Comparison of ENCODE assay signal across 12 mouse cellular contexts in genomic region chr14:46379285-46379684, GRCm38 (mm10). TPM values are rescaled to one million over a fixed set of nuclear protein-coding genes. Genes with fewer than 3 reads are reported as not detected.
DNase-seq lines count a peak whose midpoint lies in the region; ATAC-seq and TF ChIP-seq lines count a peak whose summit lies in the region.
"Had no signal": no experiment of that assay in that cellular context is flagged by ENCODE, and none has a peak within 500 bp of the region (broad histone marks: within the 10 kb centered on the region; RNA-seq: fewer than 3 reads in every experiment).

TSS of gene Gm15217 (plus strand) at chr14:46379414.

- peaks cover 3% of the 10 kb centered on the region; the same call in 1 of the 2 replicates for H3K36me3 ChIP-seq in kidney, adult 2 months (ENCODE audit: control insufficient read depth, insufficient read depth, low read length)
- no peaks in the 10 kb centered on the region for H3K36me3 ChIP-seq in forebrain, embryonic 11.5 days (ENCODE audit: control insufficient read depth, insufficient read depth, low read length)
- peaks cover 7% of the 10 kb centered on the region; the same call in 1 of the 2 replicates for H3K36me3 ChIP-seq in kidney, postnatal 0 days (ENCODE audit: insufficient read depth, low read length)
- no peaks in the 10 kb centered on the region for H3K36me3 ChIP-seq in midbrain, postnatal 0 days (ENCODE audit: insufficient read depth, low read length)
- H3K36me3 ChIP-seq: G1E had no signal

- peaks cover 14% of the 10 kb centered on the region for H3K4me1 ChIP-seq in kidney, adult 2 months (ENCODE audit: control insufficient read depth, insufficient read depth, low read length)
- peaks cover 5% of the 10 kb centered on the region for H3K4me1 ChIP-seq in forebrain, embryonic 11.5 days (replicated peaks; ENCODE audit: control insufficient read depth, insufficient read depth, low read length)
- no peaks in the 10 kb centered on the region for H3K4me1 ChIP-seq in kidney, postnatal 0 days (replicated peaks; ENCODE audit: insufficient read depth, low read length)
- H3K4me1 ChIP-seq in midbrain, postnatal 0 days (ENCODE audit: insufficient read depth, low read length), result no peaks in the 10 kb centered on the region

- WGBS in kidney, adult 2 months, result 58% methylated on average over 12 of the region's 12 CpGs
- 84% methylated on average over 12 of the region's 12 CpGs for WGBS in forebrain, embryonic 11.5 days
- WGBS in kidney, postnatal 0 days, result 64% methylated on average over 12 of the region's 12 CpGs
- WGBS in midbrain, postnatal 0 days, result 88% methylated on average over 12 of the region's 12 CpGs

- H3K4me3 ChIP-seq in kidney, adult 2 months (ENCODE audit: insufficient read depth, low read depth, low read length), result peak within 1 kb of the TSS; percentile 48
- H3K4me3 ChIP-seq in forebrain, embryonic 11.5 days (ENCODE audit: low read depth, low read length), result peak within 1 kb of the TSS; percentile 26
- H3K4me3 ChIP-seq in kidney, postnatal 0 days (replicated peaks; ENCODE audit: low read depth, low read length), result peak within 1 kb of the TSS; percentile 19
- peak within 1 kb of the TSS; percentile 29 for H3K4me3 ChIP-seq in midbrain, postnatal 0 days (ENCODE audit: low read depth, low read length)
- H3K4me3 ChIP-seq: erythroblast, embryonic 14.5 days; left cerebral cortex, adult 2 months had no signal

- no peaks in the 10 kb centered on the region for H3K27me3 ChIP-seq in kidney, adult 2 months (replicated peaks; ENCODE audit: control insufficient read depth, insufficient read depth, low read length)
- peaks cover 33% of the 10 kb centered on the region for H3K27me3 ChIP-seq in forebrain, embryonic 11.5 days (ENCODE audit: control insufficient read depth, insufficient read depth, low read length)
- H3K27me3 ChIP-seq in kidney, postnatal 0 days (ENCODE audit: insufficient read depth, low read length), result no peaks in the 10 kb centered on the region
- H3K27me3 ChIP-seq in midbrain, postnatal 0 days (ENCODE audit: insufficient read depth, low read length), result peaks cover 32% of the 10 kb centered on the region

- no peak for TF ChIP-seq CTCF in kidney, adult 2 months (conservative IDR thresholded peaks at IDR 0.05; ENCODE audit: insufficient read depth, insufficient read length, low read depth, low read length)
- no peak for TF ChIP-seq CTCF in kidney, postnatal 0 days (IDR thresholded peaks at IDR 0.05; ENCODE audit: low read depth)
- no peak for TF ChIP-seq CTCF in midbrain, postnatal 0 days (IDR thresholded peaks at IDR 0.05)

- TF ChIP-seq POLR2A in kidney, adult 2 months (IDR thresholded peaks at IDR 0.05; ENCODE audit: low read depth, low read length), result no peak

- ATAC-seq in forebrain, embryonic 11.5 days (replicated peaks; ENCODE audit: low FRiP score), result no peak
- no peak for ATAC-seq in kidney, postnatal 0 days (replicated peaks; ENCODE audit: low FRiP score, low read depth)
- ATAC-seq in midbrain, postnatal 0 days (ENCODE audit: low FRiP score), result no peak

- H3K9ac ChIP-seq in forebrain, embryonic 11.5 days (ENCODE audit: low read length), result peak within 1 kb of the TSS; percentile 27; the same call in 1 of the 2 replicates
- H3K9ac ChIP-seq in kidney, postnatal 0 days (ENCODE audit: low read depth, low read length), result peak within 1 kb of the TSS; percentile 43; the same call in 1 of the 2 replicates
- H3K9ac ChIP-seq in midbrain, postnatal 0 days (replicated peaks; ENCODE audit: low read length, poor library complexity, severe bottlenecking), result no peak within 1 kb of the TSS

- peak within 1 kb of the TSS; percentile 76 for H3K27ac ChIP-seq in kidney, adult 2 months (ENCODE audit: insufficient read depth, low read depth, low read length)
- H3K27ac ChIP-seq in forebrain, embryonic 11.5 days (ENCODE audit: low read depth, low read length), result no peak within 1 kb of the TSS
- H3K27ac ChIP-seq in kidney, postnatal 0 days, result no peak within 1 kb of the TSS
- no peak within 1 kb of the TSS for H3K27ac ChIP-seq in midbrain, postnatal 0 days (ENCODE audit: low read depth, low read length)
- H3K27ac ChIP-seq: left cerebral cortex, adult 2 months had no signal

- no peaks in the 10 kb centered on the region for H3K9me3 ChIP-seq in forebrain, embryonic 11.5 days (ENCODE audit: control insufficient read depth, low read length)
- H3K9me3 ChIP-seq in kidney, postnatal 0 days (replicated peaks; ENCODE audit: low read length), result no peaks in the 10 kb centered on the region
- H3K9me3 ChIP-seq in midbrain, postnatal 0 days (ENCODE audit: low read length), result no peaks in the 10 kb centered on the region
- H3K9me3 ChIP-seq: G1E had no signal

- peak; percentile 59 for DNase-seq in kidney, adult 2 months
- DNase-seq in kidney, adult 8-10 months, result no peak
- DNase-seq in forebrain, embryonic 11.5 days (ENCODE audit: low spot score), result no peak
- no peak for DNase-seq in kidney, postnatal 0 days (ENCODE audit: low spot score)
- DNase-seq in midbrain, postnatal 0 days (ENCODE audit: low spot score), result no peak
- no peak for DNase-seq in thymus, postnatal 4 days
- no peak for DNase-seq in gastrocnemius, postnatal 4 days (ENCODE audit: low spot score in 2 of 2)
- DNase-seq in spleen, postnatal 14 days (ENCODE audit: low spot score in 2 of 2), result no peak
- DNase-seq: thymus, postnatal 25 days had no signal

- H3K4me2 ChIP-seq in forebrain, embryonic 11.5 days (ENCODE audit: low read depth, low read length, severe bottlenecking), result peak within 1 kb of the TSS; percentile 59
- H3K4me2 ChIP-seq in kidney, postnatal 0 days (ENCODE audit: low read length), result peak within 1 kb of the TSS; percentile 56
- H3K4me2 ChIP-seq in midbrain, postnatal 0 days (ENCODE audit: low read depth, low read length, poor library complexity, severe bottlenecking), result peak within 1 kb of the TSS; percentile 66

RNA-seq across cellular contexts. Expression of gene Gm15217, which starts in this region (rescaled TPM):
- 34.5 and 40.3 TPM in 2 replicates for polyA plus RNA-seq in kidney, adult 2 months (2012; rRNA removed)
- polyA plus RNA-seq in forebrain, embryonic 11.5 days (2014; fragmentation: Nextera tagmentation; extraction: Ambion mirVana), result not detected in 2 replicates
- polyA plus RNA-seq in kidney, postnatal 0 days (2015; fragmentation: Nextera tagmentation; extraction: Ambion mirVana), result 4.5 and 6.4 TPM in 2 replicates
- total RNA-seq in midbrain, postnatal 0 days (2014; rRNA removed), result not detected in 2 replicates
- polyA plus RNA-seq in midbrain, postnatal 0 days (2015; fragmentation: Nextera tagmentation; extraction: Ambion mirVana), result not detected in 2 replicates
- not detected for total RNA-seq in gastrocnemius, postnatal 4 days (2021)
- total RNA-seq: G1E; left cerebral cortex, adult 2 months had no signal
- polyA plus RNA-seq: erythroblast, embryonic 14.5 days; G1E had no signal
